Mouse (Mus musculus) heart, embryonic 16.5 days (tissue): ENCODE results near the gene Shisal2a. TPM values are rescaled to one million over a fixed set of nuclear protein-coding genes. Genes with fewer than 3 reads are reported as not detected.
A peak's percentile ranks its signal among the peaks of the same experiment; 100 is the strongest.
"Not testable (repeated sequence)": the region's sequence is repeated elsewhere in the genome, so short reads cannot be mapped to it uniquely, and the experiment has no call there.

Source experiments
- ATAC-seq: fragments of 200-750 bp; cut with Nextera tagmentation; replicated peaks from 2 replicates; pipeline ENCODE4 v1.8.0; 2017; ENCODE audit warnings: moderate number of reproducible peaks; ENCODE audit not compliant: insufficient read depth, low FRiP score; ENCODE audit errors: extremely low read depth
- H3K27ac ChIP-seq: fragments of 300-500 bp; sonication (generic); 2 replicates; pipeline ENCODE4 v1.5.1; 2014; ENCODE audit warnings: mild to moderate bottlenecking, low read length, control low read depth, moderate library complexity
- H3K27me3 ChIP-seq: fragments of 300-500 bp; sonication (generic); 2 replicates; pipeline ENCODE4 v1.6.1; 2014; ENCODE audit warnings: low read length, mixed read lengths; ENCODE audit not compliant: control insufficient read depth, insufficient read depth
- H3K36me3 ChIP-seq: fragments of 300-500 bp; sonication (generic); 2 replicates; pipeline ENCODE4 v1.6.1; 2014; ENCODE audit not compliant: control insufficient read depth, insufficient read depth
- H3K4me1 ChIP-seq: fragments of 300-500 bp; sonication (generic); 2 replicates; pipeline ENCODE4 v1.6.1; 2014; ENCODE audit warnings: low read length, mixed read lengths; ENCODE audit not compliant: control insufficient read depth, insufficient read depth
- H3K4me2 ChIP-seq: fragments of 300-500 bp; sonication (generic); 2 replicates; pipeline ENCODE4 v1.6.1; 2014; ENCODE audit warnings: low read depth, mild to moderate bottlenecking, control low read depth, low read length
- H3K4me3 ChIP-seq: fragments of 300-500 bp; sonication (generic); 2 replicates; pipeline ENCODE4 v1.5.1; 2014; ENCODE audit warnings: mild to moderate bottlenecking, control low read depth, low read length
- H3K9ac ChIP-seq: fragments of 300-500 bp; sonication (generic); 2 replicates; pipeline ENCODE4 v1.6.1; 2014; ENCODE audit warnings: low read length, control low read depth
- H3K9me3 ChIP-seq: fragments of 300-500 bp; sonication (generic); replicated peaks from 2 replicates; pipeline ENCODE4 v1.6.1; 2016; ENCODE audit warnings: low read length; ENCODE audit not compliant: control insufficient read depth
- WGBS: fragments of 180-500 bp; shearing (Covaris S2); extraction: QIAGEN DNeasy Blood & Tissue Kit; methylation state at CpG from one replicate; pipeline ENCODE4 v1.1.7; 2014; 5-methylcytosine and 5-hydroxymethylcytosine counted together
- polyA plus RNA-seq: library from polyadenylated mRNA; unstranded; fragments of >200 nt; fragmentation: Nextera tagmentation; extraction: Ambion mirVana; gene quantifications from 2 replicates; pipeline ENCODE4 v1.2.1, GENCODE M21; 2015

The Shisal2a gene
- polyA plus RNA-seq, 1 experiment from 2014 or later, result 1.3 TPM

DNA sequence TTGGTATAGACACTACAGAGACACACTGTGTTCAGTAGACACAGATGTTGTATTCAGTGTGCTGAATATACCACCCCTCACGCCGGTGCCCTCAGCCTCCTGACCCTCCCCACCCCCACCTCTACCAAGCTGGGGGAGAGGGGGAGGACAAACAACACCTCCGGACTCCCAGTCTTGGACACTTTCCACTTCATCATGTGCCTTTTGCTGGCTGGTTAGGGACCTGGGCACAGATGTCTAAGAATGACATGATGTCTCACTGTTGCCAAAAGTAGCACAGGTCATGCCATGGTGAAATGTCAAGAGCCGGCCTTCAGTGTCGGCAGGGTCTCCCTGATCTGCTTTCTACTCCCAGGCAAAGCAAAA lies 19.1 kb downstream of the Shisal2a start:
- Histone ChIP-seq H3K9me3 (no peaks in the 10 kb centered on the region), H3K9ac (no peak overlapping the region; the same call in 1 of the 2 replicates), H3K4me1 (peaks cover 35% of the 10 kb centered on the region), H3K27ac (peak overlapping the region; percentile 86), H3K4me3 (no peak overlapping the region), H3K4me2 (no peak overlapping the region), H3K36me3 (no peaks in the 10 kb centered on the region), H3K27me3 (no peaks in the 10 kb centered on the region)
- peak; percentile 46 for ATAC-seq
- 21% methylated on average over 5 of the region's 5 CpGs for WGBS

GRCm38 (mm10) chr4:108363355-108364110 lies 19.6 kb downstream of the Shisal2a start:
- Histone ChIP-seq H3K4me3 (no peak overlapping the region), H3K9me3 (no peaks in the 10 kb centered on the region), H3K27ac (peak overlapping the region; percentile 86), H3K27me3 (no peaks in the 10 kb centered on the region), H3K36me3 (no peaks in the 10 kb centered on the region), H3K4me2 (no peak overlapping the region), H3K9ac (peak overlapping the region; percentile 2; the same call in 1 of the 2 replicates), H3K4me1 (peaks cover 41% of the 10 kb centered on the region)
- whole genome bisulfite sequencing, result 34% methylated on average over 7 of the region's 7 CpGs
- no peak for ATAC-seq

DNA sequence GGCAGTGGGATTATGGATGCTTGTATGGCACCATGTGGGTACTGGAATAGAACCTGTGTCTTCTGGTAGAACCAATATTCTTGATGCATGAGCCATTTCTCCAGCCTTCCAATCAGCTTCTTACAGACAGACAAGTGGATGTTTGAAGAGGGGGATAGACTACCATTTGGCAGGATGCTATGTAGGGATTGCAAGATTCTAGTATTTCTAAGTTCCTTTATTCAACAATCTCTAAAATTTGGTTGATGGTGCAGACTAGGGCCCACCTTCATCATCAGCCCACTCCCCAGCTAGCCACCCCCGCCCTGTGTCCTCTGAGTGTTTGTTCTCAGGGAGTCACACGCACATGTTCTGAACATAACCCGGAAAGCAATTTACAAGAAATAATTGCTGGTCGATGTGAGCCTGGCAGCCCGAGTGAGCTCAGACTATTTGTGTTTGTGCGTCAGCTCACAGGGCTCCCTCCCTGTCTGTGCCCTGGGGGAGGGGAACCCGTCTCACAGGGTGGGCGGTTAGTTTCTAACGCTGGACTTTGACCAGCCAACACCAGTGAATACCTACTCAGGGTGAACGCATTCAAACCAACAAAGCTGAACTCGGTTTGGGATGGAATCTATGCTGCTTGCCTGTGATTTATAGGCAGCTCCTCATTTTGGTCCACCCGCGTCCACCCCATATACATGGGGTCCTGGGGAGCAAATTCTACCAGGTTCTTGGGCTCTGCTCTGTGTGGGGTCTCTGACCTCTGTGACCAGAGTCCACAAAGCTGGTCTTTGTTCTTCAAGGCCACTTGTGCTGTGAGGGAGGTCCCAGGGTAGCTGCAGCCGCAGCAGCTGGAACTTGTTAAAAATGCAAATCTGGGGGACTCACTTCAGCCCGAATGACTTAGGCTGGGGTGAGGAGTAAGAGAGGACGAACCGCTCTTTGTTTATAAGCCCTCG lies 20.6 kb downstream of the Shisal2a start:
- Histone ChIP-seq H3K9me3 (no peaks in the 10 kb centered on the region), H3K4me2 (peak overlapping the region; percentile 18; the same call in 1 of the 2 replicates), H3K9ac (peak overlapping the region; percentile 52), H3K27ac (peak overlapping the region; percentile 86), H3K36me3 (no peaks in the 10 kb centered on the region), H3K4me1 (peaks cover 42% of the 10 kb centered on the region), H3K27me3 (no peaks in the 10 kb centered on the region), H3K4me3 (no peak overlapping the region)
- no peak for ATAC-seq
- 20% methylated on average over 18 of the region's 18 CpGs for WGBS

- H3K4me1 ChIP-seq, result peaks cover 49% of the 10 kb centered on the region
- WGBS, result 11% methylated on average over 28 of the region's 28 CpGs
- H3K4me3 ChIP-seq, result peak overlapping the region; percentile 24
Measured at GRCm38 (mm10) chr4:108360136-108361055, 22.8 kb downstream of the Shisal2a start.

GRCm38 (mm10) chr4:108358498-108358897 lies 24.7 kb downstream of the Shisal2a start:
- Histone ChIP-seq H3K27me3 (no peaks in the 10 kb centered on the region), H3K4me3 (no peak overlapping the region), H3K36me3 (no peaks in the 10 kb centered on the region), H3K4me2 (no peak overlapping the region), H3K9me3 (no peaks in the 10 kb centered on the region), H3K9ac (no peak overlapping the region), H3K4me1 (peaks cover 50% of the 10 kb centered on the region), H3K27ac (peak overlapping the region; percentile 94)
- WGBS, result 50% methylated on average over 4 of the region's 4 CpGs
- no peak for ATAC-seq

More at GRCm38 (mm10) chr4:108360136-108361055, 22.8 kb downstream of the Shisal2a start:
- peak overlapping the region; percentile 94 for H3K27ac ChIP-seq
- ATAC-seq, result peak; percentile 66
- no peaks in the 10 kb centered on the region for H3K36me3 ChIP-seq
- H3K9ac ChIP-seq, result peak overlapping the region; percentile 37; the same call in 1 of the 2 replicates
- no peaks in the 10 kb centered on the region for H3K27me3 ChIP-seq
- peak overlapping the region; percentile 58 for H3K4me2 ChIP-seq
- H3K9me3 ChIP-seq, result no peaks in the 10 kb centered on the region

DNA sequence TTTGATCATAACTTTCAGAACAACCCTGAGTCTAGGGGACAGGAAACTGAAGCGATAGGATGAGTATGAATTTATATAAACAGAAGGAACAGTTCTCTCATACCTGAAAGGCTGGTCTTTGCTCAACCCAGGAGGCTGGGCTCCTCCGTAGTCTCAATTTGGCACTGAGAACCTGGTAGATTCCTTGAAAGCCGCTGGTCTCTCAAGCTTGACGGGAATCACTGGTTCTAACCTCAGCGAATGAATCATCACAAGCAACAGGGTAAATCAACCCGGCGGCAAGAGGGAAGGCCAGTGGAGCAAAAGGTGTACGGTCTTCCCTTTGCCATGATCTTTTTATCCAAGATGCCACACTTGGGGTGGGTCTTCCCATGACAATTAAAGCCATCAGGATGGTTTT lies 25.7 kb downstream of the Shisal2a start:
- peaks cover 41% of the 10 kb centered on the region for H3K4me1 ChIP-seq
- ATAC-seq, result no peak

DNA sequence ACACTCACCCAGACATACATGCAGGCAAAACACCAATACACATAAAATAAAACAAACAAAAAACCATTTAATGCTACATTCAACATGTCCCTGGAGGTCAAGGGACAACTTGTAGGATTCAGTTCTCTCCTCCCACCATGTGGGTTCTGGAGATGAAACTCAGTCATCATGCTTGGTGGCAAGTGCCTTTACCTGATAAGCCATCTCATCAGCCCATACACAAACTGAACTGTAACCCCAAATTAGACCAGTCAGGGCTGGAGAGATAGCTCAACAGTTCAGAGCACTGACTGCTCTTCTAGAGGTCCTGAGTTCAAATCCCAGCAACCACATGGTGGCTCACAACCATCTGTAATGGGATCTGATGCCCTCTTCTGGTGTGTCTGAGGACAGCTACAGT lies 29.6 kb downstream of the Shisal2a start:
- peaks cover 43% of the 10 kb centered on the region for H3K4me1 ChIP-seq
- H3K27me3 ChIP-seq, ATAC-seq, H3K4me3 ChIP-seq, H3K36me3 ChIP-seq, H3K9ac ChIP-seq, H3K27ac ChIP-seq, H3K4me2 ChIP-seq, H3K9me3 ChIP-seq: not testable (repeated sequence)

More for the DNA sequence above, 25.7 kb downstream of the Shisal2a start:
- Histone ChIP-seq H3K4me3 (no peak overlapping the region), H3K27me3 (no peaks in the 10 kb centered on the region), H3K4me2 (no peak overlapping the region), H3K9me3 (no peaks in the 10 kb centered on the region), H3K9ac (no peak overlapping the region), H3K27ac (no peak overlapping the region), H3K36me3 (no peaks in the 10 kb centered on the region)
- WGBS, result 92% methylated on average over 8 of the region's 8 CpGs

GRCm38 (mm10) chr4:108350819-108351218 lies 32.3 kb downstream of the Shisal2a start:
- peak overlapping the region; percentile 5; the same call in 1 of the 2 replicates for H3K4me2 ChIP-seq
- no peaks in the 10 kb centered on the region for H3K27me3 ChIP-seq
- 12% methylated on average over 8 of the region's 8 CpGs for WGBS
- H3K9ac ChIP-seq, result 0 out of 2 replicates have a peak overlapping the region, but pooled peaks have one; percentile 1
- ATAC-seq, result peak; percentile 79
- peaks cover 43% of the 10 kb centered on the region for H3K4me1 ChIP-seq
- no peaks in the 10 kb centered on the region for H3K36me3 ChIP-seq
- H3K4me3 ChIP-seq, result no peak overlapping the region
- peak overlapping the region; percentile 81 for H3K27ac ChIP-seq
- H3K9me3 ChIP-seq, result no peaks in the 10 kb centered on the region
